Mouse (Mus musculus): Measurements from ENCODE around the gene Pou5f1. TPM values are rescaled to one million over a fixed set of nuclear protein-coding genes. Genes with fewer than 3 reads are reported as not detected.

The Pou5f1 gene
- total RNA-seq, 2 experiments from 2014 or later: not detected

DNA sequence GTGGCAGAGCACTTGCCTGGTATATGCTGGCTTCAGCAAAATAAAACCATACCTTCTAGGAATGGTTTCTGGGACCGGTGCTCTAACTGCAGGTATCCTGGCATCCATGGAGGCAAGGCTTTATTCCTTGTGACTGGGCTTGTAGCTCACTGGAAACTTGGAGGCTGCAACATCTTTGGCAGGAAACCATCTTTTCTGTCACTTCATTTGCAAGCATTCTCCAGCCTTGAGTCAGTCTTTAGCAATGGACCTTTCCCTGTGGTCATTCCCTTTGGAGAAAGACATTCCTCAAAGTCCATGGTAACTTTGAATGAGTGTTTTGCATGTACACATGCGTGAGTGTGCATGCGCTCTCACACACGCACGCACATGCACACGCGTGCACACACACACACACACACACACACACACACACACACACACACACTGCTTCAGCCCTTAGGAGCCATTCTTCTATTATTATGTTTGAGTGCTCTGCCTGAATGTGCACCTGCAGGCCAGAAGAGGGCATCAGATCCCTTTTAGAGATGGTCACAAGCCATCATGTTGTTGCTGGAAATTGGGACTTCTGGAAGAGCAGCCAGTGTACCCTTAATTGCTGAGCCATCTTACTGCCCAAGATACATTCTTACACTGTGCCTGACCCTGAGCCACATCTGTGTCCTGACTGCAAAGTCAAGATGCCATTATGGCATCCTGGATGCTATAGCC lies 7.3 kb downstream of the Pou5f1 start:
- intact Hi-C loops (cut with DNase I): no loop called here
- DNase-seq: no peak

DNA sequence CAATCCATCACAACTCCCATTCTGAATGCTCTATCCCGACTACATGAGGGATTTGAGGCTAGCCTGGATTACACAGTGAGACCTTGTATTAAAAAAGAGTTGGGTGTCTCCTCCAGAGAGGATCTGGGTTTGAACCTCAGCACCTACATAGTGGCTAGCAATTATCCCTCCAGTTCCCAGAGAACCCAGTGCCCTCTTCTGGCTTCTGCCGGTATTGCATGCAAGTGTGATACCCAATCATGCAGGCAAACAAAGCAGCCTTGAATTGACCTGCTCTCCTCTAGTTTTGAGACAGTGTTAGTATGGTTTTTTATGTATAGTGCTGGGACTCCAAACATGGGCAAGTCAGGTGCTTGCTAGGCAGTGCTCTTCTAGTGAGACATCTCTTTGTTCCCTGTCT lies 8.1 kb downstream of the Pou5f1 start:
- intact Hi-C loops (cut with DNase I): no loop called here
- peak; percentile 82 for DNase-seq

DNA sequence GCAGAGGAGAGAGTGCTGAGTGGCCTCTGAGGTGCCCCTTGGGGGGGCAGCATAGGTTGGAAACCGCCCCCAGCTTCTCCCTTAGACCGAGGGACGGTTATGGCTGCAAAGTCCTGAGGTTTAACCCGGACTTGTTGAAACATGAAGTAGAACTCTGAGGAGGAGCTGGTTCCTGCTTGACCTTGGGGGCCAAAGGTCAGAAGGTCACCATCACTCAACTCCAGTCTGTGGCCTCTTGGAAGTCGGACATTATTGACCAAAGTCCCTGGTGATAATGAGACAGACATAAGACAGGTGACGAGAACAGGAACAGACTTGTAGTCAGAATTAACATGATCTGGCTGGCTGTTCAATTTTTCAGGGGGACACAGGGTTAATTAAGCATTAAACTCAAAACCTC lies 8.9 kb downstream of the Pou5f1 start:
- no peak for DNase-seq
- intact Hi-C loops (cut with DNase I): no loop called here

DNA sequence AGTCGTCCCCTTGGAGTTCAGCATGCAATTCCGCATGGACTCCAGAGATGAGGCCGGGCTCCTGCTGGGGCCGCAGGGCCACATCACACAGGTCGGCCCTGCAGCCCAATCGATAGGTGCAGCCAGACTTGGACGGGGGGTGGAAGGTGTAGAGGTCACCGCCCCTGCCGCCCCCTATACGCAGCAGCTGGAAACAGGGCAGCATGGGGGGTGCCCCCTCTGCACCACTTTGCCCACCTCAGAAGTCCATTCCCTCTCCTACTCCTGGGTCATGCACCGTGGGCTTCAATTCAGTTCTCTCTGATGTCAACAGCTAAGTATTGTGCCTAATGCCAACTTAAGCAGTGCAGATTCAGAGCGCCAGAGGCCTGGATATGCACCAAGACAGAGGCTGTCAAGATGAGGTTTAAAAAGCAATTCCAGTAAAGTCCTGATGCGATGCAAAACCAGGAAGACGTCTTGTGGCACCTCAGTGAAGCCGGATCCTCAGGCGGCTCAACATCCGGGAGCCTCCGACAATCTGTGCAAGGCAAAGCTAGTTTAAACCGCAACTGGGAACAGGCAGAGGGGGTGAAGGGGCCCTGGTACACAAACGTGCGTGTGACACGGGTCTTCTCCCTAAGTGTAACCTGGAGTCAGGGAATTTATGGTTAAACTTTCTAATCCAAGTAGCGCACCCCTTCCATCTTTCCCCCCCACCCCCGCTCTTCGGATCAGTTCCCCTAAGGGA lies 10.3 kb downstream of the Pou5f1 start:
- DNase-seq: no peak
- intact Hi-C loops (cut with DNase I): no loop called here

DNA sequence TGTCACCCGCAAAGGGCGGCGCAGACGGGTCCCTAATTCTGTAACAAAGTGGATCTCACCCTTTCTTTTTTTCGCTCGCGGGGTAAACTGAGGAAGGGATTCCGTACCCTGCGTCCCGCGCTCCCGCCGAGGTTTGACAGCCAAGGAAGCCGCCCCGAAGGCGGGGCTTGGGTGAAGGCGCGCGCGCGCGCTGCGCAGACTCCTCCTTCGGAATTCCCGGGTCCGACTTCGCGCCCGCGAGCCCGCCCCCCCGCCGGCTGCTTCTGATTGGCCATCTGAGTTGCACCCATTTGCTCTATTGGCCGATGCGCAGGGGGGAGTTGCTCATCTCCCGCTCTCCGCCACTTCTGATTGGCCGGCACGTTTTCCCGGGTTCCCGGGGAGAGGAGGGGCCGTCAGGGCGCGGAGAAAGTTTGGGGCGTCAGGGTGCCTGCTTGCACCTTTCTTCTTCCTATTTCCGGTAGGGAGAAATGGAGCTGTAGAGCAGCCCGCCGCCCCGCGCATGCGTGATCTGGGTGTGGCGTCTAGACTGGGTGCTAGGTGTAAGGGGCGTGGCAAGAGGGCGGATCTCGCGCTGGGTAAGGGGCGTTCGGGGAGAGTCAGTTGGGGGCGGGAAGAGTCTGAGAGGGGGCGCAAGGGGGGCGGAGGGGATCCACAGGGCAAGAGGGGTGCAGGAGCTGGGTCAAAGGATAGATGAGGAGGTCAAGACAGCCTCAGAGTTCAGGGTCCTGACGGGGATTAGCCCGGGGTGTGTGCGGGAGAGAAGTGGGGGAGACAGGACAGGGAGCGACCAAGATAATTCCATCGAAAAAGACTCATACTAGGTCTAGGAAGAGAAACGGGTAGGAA lies 11.1 kb downstream of the Pou5f1 start, which contains the start of the genes Tcf19 and Cchcr1:
Gene Tcf19 (minus strand): TSS at position 173 of the 849 bp plus-strand sequence.
Gene Cchcr1 (plus strand): TSS at position 449 of the 849 bp plus-strand sequence.
- intact Hi-C loops (cut with DNase I): no loop called here
- peak; percentile 98 for DNase-seq

DNA sequence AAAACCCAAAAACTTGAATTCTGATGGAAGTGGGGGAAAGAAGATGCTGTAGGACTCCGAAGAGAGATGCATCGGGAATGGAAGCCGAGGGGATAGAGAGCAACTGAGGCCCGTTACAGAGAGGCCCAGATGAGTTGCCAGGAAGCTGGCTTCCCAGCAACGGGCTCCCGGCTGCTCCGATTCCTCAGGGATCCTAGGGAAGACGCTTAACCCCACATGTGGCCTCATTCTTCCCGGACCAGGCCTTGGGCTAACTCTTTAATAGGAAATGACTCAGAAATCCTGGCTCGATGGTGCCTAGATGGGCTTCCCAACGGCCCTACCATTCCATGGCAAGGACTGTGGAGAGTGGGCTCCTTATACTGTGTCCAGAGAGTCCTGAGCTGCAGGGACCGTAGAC lies 11.7 kb downstream of the Pou5f1 start:
- no peak for DNase-seq
- intact Hi-C loops (cut with DNase I): no loop called here

DNA sequence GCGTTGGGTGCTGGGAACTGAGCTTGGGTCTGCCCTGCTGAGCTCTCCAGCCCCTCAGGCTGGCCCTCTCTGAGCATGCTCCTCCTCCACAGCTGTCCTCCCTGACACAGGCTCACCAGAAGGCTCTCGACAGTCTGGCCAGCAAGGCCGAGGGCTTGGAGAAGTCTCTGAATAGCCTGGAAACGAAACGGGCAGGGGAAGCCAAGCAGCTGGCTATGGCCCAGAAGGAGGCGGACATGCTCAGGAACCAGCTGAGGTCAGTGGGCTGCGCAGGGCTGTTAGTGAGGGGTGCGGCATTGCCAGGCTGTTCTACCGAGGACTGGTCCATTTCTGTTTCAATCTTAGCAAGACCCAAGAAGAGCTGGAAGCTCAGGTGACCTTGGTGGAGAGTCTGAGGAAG lies 18.5 kb downstream of the Pou5f1 start:
- DNase-seq: peak; percentile 63
- intact Hi-C loops (cut with DNase I): no loop called here

DNA sequence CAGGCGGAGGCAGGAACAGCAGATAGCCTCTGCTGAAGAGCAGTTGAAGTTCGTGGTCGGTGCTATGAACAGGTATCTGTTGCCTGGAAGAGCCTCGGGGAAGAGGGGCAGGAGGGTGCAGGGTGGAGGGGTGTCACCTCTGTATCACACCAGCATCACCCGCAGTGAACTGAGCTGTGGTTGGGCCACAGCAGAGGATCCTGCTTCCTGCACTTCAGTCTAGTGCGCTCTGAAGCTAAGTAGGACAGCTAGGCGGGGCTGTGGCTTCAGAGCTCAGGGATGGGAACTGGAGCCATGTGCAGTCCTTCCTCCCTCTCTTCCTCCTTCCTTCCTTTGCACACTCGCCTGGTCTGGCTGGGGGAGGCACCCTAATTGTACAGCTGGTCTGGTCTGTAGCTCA lies 20.8 kb downstream of the Pou5f1 start:
- no peak for DNase-seq
- intact Hi-C loops (cut with DNase I): no loop called here

DNA sequence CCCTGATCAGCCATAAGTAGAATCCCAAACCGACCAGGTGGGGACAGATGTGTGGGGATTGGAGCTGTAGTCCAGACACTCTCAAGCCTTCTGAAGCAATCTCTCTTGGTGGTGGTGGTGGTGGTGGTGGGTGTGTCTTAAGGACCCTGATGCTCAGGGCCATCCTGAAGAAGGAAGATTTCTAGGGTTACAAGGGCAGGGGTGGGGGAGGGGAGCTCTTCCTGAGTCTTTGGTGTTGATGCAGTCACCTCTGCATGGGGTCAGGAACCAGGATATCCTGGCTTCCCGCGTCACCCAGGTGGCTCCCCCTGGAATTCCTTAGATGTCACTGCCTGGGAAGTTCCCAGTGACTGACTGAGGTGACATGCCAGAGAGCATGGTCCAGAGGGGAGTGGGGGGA lies 26.5 kb downstream of the Pou5f1 start:
- no peak for DNase-seq
- intact Hi-C loops (cut with DNase I): no loop called here

DNA sequence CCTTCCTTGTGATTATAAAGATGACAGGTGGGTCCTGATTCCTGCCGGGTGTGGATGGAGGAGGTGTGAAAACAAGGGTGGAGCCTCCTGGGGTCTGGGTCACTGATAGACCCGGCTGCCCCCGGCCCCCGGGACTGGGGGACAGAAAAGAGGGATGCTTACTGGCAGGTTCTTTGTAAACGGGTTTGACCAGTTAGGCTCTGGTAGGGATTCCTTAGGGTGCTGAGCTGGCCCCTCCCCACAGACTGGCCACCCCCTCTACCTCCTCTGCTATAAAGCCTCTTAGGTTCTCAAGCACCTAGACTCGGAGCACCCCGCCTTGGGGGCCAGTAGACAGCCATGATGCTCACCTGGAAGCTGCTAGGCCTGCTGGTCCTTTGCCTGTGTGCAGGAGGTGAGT lies 27.1 kb downstream of the Pou5f1 start, which contains the start of gene Psors1c2:
Gene Psors1c2 (plus strand): TSS at position 301 of the 400 bp plus-strand sequence.
- intact Hi-C loops (cut with DNase I): no loop called here
- DNase-seq: no peak

DNA sequence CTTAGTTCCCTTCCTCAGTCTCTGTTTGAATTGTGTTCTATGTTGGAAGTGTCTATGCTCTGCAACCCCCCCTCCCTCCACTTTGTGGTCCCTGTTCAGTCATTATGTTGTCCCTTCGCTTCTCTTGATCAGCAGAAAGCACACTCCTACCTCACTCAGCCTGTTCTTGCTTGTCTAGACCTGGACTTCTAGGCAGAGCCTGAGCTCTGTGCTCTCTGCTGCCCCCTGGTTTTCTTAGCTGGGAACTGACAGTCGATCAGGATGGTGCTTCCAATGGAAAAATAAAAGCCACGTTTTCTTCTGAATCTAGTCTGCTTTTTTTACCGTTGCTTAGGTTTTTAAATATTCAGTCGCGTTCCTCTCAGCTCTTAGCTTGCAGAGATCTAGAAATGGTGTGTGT lies 28.5 kb downstream of the Pou5f1 start:
- intact Hi-C loops (cut with DNase I): no loop called here
- peak; percentile 79 for DNase-seq

DNA sequence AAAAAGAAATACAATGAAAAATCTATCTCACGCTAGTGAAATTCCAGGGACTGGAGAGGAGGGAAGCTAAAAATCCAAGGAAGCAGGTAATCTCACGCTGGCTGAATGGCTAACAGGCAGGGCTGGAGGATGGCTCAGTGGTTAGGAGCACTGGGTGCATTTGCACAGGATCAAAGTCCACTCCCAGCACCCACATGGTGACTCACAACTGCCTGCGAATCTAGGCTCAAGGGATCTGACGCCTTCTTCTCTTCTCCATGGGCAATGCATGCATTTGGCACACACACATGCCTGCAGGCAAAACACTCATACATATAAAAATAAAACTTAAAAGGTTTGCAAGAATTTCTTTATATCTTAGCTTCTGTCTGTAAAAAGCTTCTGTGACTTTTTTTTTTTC lies 31.6 kb downstream of the Pou5f1 start:
- intact Hi-C loops (cut with DNase I): no loop called here

DNA sequence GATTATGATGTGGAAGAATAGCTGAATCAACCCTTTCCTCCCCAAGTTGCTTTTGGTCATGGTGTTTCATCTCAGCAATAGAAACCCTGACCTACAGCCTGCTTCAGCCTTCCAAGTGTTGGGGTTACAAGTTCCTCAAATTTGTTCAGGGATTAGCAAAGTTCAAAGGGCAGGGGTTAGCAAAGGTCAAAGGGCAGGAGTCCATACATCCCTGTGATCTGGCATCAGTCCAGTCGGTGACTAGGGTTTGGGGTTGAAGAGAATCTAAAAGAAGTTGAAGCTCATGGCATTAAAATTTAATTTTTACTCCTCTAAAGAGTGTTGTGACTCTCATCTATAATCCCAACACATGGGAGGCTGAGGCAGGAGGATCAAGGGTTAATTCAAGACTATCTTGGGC lies 32.7 kb downstream of the Pou5f1 start:
- intact Hi-C loops (cut with DNase I): no loop called here
- DNase-seq: no peak

More for the DNA sequence above, 31.6 kb downstream of the Pou5f1 start:
- DNase-seq: no peak

DNA sequence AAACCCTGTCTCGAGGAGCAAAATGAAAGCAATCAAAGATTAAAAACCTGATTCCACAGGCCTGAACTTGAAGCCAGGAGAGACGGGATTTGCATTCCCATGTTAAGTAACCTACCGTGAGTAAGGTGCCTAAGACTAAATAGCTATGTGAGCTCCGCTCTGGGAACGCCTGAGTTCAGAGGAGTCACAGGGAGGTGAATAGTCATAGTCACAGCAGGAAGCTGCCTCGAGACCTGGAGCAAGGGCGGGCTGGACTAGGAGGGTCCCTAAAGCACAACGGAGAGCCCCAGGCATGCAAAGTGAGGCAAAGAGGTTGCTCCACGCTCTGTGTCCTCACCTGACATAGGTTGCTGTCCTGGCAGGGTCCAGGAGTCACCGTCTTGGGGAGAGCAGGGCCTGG lies 33.7 kb downstream of the Pou5f1 start:
- no peak for DNase-seq
- intact Hi-C loops (cut with DNase I): no loop called here

DNA sequence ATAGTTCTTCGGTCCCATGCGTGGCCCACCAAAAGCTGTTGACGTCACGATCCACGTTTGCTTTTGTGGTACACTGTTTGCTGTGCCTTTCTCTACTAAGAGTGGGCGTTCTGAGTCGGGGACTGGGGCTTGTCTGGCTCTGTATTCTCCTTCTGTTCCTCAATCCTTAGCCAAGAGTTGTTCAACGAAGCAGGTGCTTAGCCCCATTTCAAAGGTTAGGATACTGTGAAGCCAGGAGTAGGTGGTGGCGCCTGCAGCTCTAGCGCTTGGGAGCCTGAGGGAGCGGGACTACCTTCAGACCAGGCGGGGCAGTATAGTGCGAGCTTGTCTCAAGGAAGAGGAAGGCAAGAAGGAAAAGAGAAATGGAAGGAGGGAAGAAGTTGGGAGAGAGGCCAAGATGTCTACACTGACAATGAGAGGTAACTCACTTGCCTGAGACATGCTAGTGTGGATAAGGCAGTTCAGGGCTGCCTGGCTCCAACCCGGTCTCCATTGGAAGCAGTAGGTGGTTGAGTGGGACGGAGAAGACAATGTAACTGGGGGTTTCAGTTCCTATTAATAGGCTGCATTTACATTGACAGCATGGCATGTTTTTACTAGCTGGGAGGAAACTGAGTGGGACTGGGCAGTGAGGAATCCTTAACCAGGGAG lies 37.1 kb downstream of the Pou5f1 start:
- intact Hi-C loops (cut with DNase I): no loop called here

DNA sequence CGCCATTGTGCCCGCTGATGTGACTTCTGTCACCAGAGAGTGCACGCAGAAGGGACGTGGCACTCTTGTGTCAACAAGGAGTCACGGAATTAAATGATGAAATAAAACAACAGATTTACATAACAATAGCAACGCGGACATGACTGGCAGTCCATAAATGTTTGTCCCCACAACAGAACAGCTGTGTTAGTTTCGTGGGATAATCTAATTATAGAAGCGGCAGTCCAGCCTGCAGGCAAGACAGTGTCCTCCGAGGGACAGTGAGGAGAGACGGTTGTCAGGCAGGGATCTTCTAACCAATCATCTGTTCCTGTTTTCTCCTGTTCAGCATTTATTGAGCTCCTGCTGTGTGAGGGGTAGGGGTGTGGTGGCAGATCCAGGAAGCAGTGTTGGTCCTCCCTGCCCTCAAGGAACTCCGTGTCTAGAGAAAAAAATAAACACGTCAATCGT lies 37.6 kb downstream of the Pou5f1 start:
- intact Hi-C loops (cut with DNase I): no loop called here
- no peak for DNase-seq

More for the DNA sequence above, 37.1 kb downstream of the Pou5f1 start:
- no peak for DNase-seq

DNA sequence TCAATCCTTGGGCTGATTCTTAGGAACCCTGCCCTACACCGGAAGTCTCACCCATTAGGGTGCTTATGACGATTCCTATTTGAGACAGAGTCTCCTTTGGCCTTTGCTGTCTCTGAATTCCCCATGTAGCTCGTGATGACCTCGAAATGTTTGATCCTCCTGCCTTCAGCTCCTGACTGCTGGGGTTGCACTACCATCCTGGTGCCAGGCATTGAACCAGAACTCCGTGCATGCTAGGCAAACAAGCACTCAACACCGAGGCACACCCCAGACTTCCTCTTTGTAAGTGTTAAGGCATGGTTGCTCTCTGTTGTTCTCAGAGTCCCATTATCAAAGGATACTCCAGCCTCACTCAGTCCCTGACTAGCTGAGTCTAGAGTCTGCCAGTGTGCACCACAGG lies 38.2 kb downstream of the Pou5f1 start:
- no peak for DNase-seq
- intact Hi-C loops (cut with DNase I): no loop called here

DNA sequence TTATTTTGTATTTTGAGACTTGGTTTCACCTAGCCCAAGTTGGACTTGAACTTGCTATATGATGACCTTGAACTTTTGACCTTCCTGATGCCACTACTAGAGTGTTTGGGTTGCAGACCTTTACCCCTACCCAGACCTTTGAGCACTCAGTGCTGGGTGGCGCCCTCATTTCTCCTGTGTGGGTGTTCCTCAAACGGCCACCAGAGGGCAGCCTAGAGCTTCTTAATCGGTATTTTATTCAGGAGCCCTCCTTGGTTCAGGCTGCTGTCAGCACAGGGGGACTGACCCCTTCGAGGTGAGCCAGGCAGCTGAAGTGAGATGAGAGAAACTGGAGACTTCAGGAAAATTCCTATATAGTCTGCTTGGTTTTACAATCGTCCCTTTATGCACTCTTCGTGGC lies 38.9 kb downstream of the Pou5f1 start:
- intact Hi-C loops (cut with DNase I): no loop called here
- peak; percentile 58 for DNase-seq

DNA sequence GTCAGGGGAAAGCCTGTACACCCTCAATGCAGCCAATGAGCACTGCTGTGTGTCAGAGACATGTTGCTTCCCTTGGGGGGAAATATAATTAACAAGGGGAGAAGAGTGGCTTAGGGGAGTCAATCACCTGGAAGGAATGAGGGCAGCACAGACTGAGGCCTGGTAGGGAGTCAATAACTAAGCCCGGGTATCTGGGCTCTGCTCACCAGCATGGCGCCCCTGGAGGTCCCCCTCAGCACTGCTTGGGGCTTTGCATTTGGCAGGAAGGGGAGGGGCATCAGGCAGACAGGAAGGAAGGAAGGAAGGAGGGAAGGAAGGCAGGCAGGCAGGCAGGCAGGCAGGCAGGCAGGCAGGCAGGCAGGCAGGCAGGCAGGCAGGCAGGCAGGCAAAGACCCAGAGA lies 41.6 kb downstream of the Pou5f1 start:
- intact Hi-C loops (cut with DNase I): no loop called here
- no peak for DNase-seq

DNA sequence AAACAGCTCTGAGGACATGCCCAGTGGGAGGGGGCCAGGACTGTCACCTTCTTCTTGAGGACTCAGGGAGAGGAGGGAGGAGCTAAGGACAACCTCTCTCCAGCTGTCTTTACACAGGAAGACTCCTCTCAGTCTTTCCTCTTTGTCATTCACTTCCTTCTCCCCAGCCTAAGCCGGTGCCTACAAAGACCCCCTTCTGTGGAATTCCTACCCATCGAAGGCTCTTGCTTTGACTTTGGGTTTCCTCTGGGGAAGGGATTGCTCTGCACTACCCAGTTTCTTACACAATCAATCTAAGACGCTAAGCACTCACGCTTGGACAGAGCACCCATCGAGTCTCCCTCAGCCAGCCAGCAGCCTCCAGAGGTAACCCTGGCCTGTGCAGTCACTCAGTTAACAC lies 42.8 kb downstream of the Pou5f1 start:
- intact Hi-C loops (cut with DNase I): no loop called here
- no peak for DNase-seq

Data from left cerebral cortex, postnatal 4 days (tissue).